Mouse (Mus musculus) embryo, embryonic 9.5 days (tissue): ENCODE measurements at regions not wholly inside any gene's neighbourhood (a gene's known extent, or its start where the extent isn't known, plus 50 kb on each side); places are given as distances from the start of the nearest gene placed in this dataset.
A peak's percentile ranks its signal among the peaks of the same experiment; 100 is the strongest.
"Not testable (repeated sequence)": the region's sequence is repeated elsewhere in the genome, so short reads cannot be mapped to it uniquely, and the experiment has no call there.

Source experiments
- DNase-seq: peaks from one replicate; pipeline ENCODE4 v3.0.0-alpha.2; 2017; ENCODE audit errors: extremely low spot score

DNA sequence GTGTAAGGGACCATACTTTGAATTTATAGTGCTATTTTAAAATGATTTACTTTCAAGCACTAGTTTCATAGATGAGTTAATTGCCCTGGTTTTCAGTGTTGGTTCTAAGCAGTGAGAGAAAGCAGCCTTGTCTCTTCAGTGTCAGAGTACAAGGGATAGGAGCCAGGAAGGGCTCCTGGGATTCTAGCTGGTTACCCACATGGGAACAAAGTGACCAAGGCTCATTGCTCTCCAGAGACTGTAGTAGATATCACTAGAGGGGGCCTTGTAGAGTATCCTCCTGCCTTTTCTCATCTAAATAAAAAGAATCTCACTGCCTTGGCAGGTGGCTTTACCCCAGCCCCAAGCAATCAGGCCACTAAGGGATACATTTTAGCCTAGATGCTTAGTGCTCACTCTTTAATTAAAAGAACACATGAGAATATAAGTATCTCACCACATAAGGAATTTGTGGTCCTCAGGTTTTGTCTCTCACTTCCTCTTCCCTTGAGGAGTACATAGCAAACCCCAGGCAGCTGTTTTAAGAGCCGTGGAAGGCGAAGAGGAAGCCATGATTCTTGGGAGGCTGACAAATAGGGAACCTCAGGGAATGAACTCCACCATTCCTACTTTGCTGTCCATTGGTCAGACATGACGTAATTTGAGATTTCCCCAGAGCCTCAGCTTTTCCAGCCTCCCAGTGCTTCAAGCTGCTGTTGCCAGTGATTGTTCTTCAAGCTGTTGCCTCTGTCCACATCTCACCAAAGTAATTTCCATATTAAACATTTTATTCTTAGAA, 449.2 kb upstream of the Ube2e3 start:
- no peak for DNase-seq

- DNase-seq, result no peak
Measured at GRCm38 (mm10) chr2:78416574-78417109, 451.3 kb upstream of the Ube2e3 start.

GRCm38 (mm10) chr2:78412985-78413384, 454.9 kb upstream of the Ube2e3 start:
- DNase-seq, result no peak

DNA sequence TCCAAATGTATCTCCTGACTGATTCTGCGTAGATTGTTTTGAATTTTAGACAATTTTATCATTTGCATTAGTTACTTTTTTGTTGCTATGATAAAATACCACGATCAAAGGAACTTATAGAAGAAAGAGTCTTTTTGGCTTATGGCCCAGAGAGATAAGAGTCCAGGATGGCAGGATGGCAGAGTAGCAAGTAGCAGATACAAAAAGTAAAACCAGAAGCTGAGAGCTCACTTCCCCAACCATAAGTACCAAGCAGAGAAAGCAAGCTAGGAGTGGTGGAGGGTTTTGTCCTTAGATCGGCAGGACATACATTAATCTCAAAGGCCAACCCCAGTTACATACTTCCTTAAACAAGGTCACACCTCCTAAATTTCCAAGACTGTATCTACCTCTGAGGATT, 457.7 kb upstream of the Cwc22 start:
- no peak for DNase-seq

GRCm38 (mm10) chr2:78399236-78399635, 453.1 kb upstream of the Cwc22 start:
- no peak for DNase-seq

- DNase-seq, result no peak
Measured at GRCm38 (mm10) chr2:78396924-78397323, 450.7 kb upstream of the Cwc22 start.

GRCm38 (mm10) chr2:78393090-78393489, 446.9 kb upstream of the Cwc22 start:
- DNase-seq, result no peak

DNA sequence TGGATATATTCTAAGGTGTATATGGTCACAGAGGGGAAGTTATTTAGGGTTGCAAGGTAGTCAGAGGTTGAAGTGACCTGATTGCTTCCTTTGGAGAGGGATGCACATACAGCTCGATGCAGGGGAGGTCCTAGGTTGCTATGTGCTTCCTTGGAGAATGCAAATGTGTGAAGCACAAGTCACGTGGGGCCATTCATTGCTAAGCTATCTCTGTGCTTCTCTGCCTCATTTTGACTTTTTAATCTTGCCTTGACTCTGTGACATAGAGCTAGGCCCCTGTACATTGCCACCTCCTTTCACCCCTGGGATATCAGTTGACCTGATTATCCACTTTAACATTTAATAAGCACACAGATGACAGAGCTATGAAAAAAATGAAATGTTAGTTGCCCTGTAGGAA, 446.2 kb upstream of the Cwc22 start:
- DNase-seq, result no peak

GRCm38 (mm10) chr2:78388001-78388400, 441.8 kb upstream of the Cwc22 start:
- DNase-seq, result no peak

DNA sequence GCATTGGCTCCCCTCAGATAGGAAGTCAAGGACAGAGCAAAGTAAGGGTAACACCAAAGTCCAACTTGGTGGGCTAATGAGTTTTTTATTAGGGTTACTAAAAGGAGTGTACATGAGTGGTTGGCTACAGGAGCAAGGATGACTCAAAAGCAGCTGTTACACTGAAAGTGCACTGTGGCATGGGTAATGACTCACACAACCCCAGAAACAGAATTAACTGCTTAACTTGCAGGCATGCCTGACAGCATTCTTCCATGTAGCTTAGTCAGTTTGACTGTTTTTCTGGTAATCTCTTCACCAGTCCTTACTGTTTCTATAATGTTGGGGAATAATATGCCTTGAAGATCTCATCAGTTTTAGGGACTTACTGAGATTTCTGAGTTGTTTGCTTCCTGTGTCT, 435.1 kb upstream of the Cwc22 start:
- DNase-seq, result no peak

DNA sequence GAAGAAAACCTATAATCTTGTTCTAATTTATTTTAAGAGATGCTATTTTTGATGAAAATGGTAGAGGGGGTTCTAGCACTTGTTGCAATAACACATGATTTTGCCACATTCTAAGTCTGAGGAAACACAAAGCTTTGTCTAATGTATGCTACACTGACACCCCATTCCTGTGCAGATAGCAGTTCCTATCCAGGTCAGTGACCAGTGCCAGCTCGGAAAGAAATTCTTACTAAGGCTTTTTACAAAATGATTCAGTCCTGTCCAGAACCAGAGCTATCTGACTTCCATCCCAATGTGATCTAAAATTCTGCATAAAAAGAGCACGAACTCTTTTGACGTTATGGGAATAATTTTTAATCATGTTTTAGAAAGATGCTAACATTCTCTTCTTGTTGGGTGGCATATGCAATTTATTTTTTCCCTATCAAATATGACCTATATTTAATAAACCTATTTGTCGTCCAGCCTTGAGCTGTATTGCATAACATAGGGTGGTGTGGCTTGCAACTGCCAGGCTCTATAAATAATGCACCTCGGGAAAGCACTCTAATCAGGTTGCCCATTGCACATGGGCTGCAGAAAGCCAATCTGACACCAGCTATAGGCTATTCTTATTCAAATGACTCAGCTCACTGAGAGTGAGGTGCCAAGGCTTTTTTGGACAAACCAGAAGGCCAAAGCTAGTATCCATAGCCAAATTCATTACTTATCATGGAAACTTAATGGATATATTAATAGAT, 385.7 kb upstream of the Cwc22 start:
- no peak for DNase-seq

GRCm38 (mm10) chr2:78326091-78326490, 379.9 kb upstream of the Cwc22 start:
- DNase-seq, result no peak

GRCm38 (mm10) chr2:78322216-78322965, 376.2 kb upstream of the Cwc22 start:
- no peak for DNase-seq

- no peak for DNase-seq
Measured at GRCm38 (mm10) chr2:78311766-78312491, 365.8 kb upstream of the Cwc22 start.

GRCm38 (mm10) chr2:78309361-78309760, 363.2 kb upstream of the Cwc22 start:
- DNase-seq, result no peak

GRCm38 (mm10) chr2:78306897-78307296, 360.7 kb upstream of the Cwc22 start:
- DNase-seq, result no peak

DNA sequence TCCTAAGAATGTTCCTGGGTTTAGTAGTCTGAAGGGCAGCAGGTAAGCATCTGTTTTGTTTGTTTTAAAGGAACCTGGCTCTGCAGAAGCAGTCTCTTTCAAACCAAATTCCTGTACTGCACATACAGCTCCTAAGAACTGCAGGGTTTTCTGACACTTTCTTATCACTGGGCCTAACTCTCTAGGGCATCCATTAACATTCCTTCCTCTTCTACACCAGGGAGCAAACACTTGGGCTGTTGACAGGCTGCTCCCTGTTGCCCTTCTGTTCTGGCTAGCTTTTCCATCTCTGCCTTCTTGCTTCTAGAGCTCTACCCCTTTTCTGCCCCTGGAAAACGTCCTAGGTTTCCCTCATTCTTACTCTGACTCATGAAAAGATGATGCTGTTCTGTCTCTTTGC, 345.5 kb upstream of the Cwc22 start:
- DNase-seq, result no peak

GRCm38 (mm10) chr2:78284806-78285205, 338.6 kb upstream of the Cwc22 start:
- DNase-seq, result peak; percentile 6

GRCm38 (mm10) chr2:78283605-78284004, 337.4 kb upstream of the Cwc22 start:
- no peak for DNase-seq

DNA sequence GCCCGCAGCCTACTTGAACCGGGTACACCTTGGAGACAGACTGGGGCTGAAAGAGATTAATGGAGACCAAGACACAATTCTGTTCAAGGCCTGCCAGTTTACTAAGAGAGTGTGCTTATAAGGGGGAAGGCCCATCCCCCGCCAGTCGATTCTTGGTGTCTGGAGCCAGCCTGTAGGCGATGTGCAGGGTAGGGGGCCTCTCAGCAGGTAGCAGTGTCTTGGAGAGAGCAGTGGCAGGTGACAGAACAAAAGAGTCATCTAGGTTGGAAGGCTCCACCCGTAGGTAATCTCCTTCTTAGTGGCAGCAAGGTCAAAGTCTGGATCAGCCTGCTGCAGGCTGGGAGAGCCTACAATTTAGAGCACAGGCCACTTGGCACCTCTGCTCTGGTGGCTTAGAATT, 335.7 kb upstream of the Cwc22 start:
- not testable (repeated sequence) for DNase-seq

GRCm38 (mm10) chr2:78280219-78280915, 334.2 kb upstream of the Cwc22 start:
- no peak for DNase-seq
